Mouse (Mus musculus): ENCODE data around the gene 1810046K07Rik. TPM values are rescaled to one million over a fixed set of nuclear protein-coding genes. Genes with fewer than 3 reads are reported as not detected.

The 1810046K07Rik gene
- total RNA-seq (2022), result not detected

DNA sequence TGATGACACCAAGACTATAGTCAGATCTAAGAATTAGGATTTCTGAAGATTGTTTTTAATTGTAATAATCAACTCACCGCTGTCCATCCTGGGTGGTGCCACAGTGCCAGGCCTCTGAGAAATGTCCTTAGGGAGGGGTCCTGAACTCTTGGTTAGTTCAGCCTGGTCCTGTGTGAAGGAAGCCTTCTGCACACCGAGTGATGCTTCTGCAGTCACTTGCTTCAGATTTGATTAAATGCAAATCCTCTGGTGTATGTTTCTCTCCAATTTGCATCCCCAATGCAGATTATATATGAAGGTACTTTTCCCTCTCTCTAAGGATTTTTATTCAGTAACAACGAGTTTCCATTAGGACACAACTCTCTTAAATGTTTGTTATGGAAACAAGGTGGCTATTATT lies at the start of gene 1810046K07Rik:
Gene 1810046K07Rik, minus strand, starts transcription at position 187 of the 400 bp plus-strand sequence.
- DNase-seq (ENCODE audit: low spot score in 2 of 2), result no peak

DNA sequence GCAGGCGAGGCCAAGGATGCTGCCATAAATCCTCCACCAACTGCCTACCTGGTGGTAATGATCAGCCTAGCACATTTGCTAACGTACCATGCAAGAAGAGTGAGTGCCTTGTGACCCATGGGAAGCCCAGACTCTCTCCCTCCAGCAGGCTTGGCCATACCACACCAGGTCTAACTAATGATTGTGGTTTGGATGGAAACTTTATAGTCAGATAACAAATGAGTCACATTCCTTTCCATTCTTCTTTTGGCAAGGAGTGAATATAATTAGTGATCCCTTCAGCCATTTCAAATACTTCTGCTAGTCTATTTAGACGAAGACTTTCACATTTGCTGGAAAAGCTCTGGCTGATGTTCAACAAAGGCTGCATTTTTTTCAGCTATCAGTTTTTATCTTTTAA lies 40.8 kb upstream of the 1810046K07Rik start:
- no peak for DNase-seq (ENCODE audit: low spot score in 2 of 2)

DNA sequence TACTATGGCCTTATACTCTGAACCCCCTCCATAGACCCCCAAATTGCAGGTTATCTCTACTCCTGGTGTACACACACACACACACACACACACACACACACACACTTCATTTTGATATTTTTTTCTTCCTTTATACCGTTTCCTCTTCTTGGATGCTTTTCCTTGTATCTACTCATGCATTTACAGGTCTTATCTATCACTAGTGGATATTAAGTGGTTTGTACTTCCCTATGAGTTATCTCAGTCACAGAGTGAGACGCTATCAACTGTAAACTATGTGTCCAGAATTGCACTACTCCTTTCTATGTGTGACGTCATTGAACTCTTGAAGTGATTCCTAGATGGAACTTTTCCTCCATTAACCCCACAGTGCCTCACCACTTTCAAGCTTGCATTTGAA lies 38.4 kb upstream of the 1810046K07Rik start:
- DNase-seq (ENCODE audit: low spot score in 2 of 2), result no peak

DNA sequence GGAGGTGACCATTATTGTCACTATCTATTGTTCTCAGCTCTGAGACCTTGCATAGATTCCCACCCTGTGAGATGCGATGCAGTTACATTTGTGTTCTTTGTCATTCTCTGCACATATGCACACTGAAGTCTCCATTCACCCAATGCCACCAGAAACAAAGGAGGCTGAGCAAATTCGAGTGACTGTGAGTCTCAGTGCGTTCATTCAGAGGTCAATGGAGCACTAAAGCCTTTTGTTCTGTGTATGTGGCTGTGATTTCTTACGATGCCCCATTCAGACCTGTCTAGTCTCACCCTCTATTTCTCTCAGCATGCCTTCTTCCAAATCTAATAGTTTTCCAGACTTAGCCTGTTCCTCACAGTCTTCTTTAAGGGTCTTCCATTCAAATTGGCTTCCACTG lies 35.3 kb upstream of the 1810046K07Rik start:
- no peak for DNase-seq (ENCODE audit: low spot score in 2 of 2)

DNA sequence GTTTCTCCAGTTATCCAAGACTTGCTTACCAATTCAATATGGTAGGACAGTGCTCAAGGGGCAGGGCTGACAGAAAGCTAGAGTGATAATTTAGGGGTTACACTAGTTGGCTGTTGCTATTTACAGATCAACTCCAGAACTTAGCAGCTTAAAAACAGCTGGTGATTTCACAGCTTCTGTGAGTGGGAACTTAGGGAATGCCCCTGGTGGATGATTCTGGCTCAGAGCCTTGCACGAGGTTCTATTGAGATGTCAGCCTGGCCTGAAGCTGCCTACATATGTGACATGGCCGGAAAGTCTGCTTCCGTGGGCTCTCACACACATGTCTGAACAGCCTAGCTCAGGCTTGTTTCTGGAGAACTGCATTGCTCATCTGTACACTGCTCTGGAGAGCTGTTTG lies 24.8 kb upstream of the 1810046K07Rik start:
- no peak for DNase-seq (ENCODE audit: low spot score in 2 of 2)

DNA sequence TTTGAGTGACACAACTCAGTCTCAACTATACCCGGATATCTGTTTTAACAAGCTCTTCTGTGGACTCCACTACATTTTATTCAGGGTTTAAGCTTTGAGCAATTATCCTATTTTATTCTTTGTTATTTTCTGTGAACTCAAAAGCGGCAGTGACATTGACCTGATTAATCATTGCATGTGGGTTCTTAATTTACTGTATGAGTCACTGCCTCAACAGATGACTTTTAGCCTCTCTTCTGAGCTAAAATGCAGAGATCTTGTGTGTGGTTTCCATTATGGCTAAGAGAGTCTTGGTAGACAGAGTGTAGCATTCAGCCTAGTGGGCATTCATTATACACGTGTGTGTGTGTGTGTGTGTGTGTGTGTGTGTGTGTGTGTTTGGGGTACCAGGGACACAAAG lies 24.2 kb upstream of the 1810046K07Rik start:
- no peak for DNase-seq (ENCODE audit: low spot score in 2 of 2)

DNA sequence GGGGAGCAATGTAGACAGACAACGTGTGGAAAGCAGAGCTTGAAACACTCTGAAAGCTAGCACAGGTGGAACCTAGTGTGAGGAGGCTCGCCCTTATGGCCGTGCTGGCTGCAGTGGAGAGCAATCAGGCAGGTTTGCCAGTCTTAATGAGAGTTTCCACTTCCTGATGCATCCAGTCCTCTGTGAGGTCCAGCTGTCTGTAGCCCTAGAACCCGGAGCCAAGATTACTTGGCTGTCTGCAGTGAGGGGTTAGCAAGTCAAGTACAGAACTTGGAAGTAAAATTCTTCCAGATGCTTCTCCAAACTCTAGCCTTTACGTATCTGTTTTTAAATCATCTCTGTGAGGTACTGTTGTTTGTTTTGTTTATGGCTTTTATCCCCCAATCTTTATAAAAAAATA lies 20.7 kb upstream of the 1810046K07Rik start:
- no peak for DNase-seq (ENCODE audit: low spot score in 2 of 2)

DNA sequence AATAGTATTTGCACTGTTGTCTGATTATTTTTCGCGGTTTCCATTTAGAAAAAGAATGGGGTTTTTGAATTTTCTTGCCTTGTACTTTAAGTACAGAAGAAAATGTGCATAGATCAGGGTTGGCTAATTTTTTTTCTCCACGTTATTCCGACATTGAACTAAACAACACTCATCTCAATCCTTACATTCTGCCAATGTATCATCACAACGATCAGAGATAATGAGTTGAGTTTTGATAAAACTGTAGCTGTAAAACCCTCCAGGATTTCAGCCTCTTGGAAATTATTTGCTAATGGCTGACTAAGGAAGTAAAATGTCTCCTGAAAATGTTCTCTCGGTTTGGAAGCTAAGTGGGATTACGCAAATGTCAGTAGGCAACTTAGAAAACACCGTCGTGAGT lies 17.1 kb upstream of the 1810046K07Rik start:
- no peak for DNase-seq (ENCODE audit: low spot score in 2 of 2)

DNA sequence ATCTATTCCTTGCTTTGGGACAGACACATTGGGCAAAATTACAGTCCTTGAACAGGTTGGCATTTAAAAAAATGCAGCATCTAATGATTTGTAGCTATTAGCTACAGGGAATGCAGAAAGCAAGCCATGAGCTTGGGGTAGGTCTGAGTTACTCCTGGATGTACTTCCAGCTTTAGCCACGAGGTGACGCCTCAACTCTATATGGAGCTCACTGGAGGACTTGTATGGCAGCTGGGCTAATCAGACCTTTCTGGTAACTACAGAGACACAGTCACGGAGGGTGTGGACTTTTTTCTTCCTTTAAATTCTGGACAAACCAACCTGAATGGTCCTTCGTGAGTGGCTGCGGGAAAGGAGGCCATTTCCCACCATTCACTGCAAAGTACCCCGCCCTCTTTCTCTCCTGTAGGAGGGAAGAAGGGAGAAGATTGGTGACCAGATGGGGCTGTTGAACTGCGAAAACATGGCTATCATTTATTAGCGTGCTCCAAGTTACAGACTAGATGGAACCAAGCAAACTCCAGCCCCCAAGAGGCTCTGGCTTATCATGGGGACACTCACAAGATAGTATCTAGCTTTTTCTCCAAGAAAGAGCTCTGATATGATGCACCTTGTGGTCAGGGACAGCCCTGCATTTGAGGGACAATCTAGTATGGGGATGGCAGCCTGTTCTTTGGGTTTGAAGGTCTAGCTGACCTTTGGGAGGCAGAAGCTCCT lies 6.7 kb upstream of the 1810046K07Rik start:
- peak; percentile 80 to 92 for DNase-seq (ENCODE audit: low spot score in 2 of 2)

DNA sequence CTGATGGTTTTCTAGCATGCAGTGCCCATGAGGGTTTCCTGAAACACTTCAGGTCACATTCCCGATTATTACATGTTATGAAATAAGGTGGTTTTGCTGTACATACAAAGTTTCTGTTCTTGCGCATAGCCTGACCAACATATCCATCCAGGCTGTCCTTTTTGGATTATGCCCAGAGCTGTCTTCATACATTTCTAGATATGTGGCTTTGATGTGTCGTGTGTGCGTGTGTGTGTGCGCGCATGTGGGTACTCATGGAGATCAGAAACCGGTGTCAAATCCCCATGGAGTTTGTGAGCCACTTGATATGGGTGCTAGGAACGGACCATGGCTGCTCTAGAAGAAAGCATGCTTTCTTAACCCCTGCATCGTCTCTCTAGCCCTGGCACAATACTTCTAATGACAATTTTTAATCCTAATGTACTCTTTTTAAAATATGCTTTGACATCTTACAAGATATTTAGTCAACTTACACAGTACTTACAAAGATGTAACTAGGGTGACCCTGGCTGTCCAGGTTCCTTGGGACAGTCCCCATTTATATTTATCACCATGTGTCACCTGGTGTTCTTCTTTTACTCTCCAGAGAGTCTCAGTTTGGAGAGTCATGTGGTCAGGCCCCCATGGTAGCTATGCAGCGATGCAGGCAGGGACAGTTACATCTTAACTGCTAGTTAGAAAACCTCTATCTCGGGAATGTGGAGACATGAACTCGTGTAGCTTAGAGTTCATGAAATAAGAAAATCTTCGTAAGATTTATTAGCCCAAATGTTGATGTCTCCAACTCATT lies 2.9 kb upstream of the 1810046K07Rik start:
- no peak for DNase-seq (ENCODE audit: low spot score in 2 of 2)

DNA sequence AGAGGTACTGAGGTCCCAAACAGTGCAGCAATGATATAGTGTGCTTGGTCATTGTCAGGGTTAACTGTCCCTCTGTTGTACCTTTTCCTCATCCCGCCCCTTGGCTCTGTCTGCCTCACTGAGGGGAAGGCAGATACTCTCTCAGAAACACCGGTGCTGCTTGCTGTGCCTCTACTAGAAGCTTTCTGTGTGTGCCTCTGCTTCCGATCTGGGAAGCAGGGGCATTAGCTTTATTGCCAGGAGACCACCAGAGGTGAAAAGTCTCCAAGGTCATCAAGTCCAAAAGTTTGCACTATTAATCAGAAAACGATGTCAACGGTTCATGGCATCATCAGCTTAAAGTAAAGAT lies 1.2 kb downstream of the 1810046K07Rik start:
- no peak for DNase-seq (ENCODE audit: low spot score in 2 of 2)

DNA sequence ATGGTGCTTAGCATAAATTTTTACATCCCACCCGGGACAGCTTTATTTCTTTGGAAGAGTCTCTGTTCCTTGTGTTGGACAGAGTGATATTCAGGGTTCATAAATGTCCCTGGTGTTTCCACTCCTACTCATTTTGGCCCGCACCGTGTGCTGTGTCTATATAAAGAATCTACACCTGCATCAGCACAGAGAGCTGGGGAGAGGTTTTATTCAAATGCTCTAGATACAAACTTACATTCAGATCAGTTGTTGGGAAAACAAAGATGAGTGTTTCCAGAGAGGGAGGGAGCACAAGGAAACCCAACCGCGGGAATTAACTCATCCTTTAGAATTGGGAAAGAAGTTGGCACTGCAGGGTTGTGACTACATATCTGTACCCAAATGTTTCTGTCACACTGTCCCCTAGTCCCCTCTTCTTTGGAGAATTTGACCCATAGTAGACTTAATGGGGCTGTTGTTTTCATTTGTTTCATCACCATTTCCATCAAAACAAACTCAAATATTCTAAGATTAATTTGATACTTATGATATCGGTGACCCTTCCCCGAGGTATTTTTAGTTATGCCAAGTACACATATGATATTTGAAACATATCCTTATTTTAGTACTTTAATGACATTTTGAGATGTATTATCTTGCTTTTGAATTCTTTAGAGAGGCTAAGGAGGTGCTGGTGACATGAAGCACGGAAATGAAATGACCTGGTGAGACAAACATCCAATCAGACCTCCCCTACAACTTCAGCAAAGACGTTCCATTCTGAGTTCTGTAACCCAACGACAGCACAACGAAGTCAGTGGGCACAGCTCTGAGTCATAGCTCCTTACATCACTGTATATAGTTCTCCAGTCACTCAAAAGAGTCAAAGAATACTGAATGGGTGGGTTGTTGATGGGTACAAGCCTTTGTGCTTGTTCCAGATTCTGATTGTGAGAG lies 1.8 kb downstream of the 1810046K07Rik start:
- DNase-seq (ENCODE audit: low spot score in 2 of 2), result no peak

DNA sequence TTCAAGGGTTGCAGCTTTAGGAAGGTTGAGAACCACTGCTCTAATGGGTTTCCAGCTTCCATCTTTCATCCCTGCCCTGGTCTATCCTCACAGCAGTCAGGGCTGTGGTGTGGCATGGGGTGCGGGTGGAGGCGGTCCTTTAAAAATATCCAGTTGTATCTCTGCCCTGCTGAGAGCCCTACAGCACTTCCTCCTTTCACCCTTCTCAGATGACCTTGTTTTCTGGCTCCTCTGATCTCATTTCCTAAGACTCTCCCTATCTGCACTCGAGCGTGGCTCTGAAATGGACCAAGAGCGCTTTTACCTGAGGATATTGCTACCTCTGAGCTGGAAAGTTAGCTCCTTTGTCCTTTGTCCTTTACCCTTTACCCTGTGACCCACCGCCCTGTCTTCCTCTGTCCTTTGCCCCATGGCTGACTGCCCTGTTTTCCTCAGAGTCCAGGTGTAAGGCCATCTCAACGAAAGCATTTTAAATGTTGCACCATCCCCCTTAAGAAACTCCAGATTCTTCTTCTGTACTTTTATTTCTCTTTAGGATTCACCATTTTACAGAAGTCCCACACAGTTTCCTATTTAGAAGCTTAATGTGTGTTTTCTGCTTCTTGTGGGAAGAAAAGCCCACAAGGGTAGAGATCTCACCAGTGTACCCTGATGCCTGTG lies 4.2 kb downstream of the 1810046K07Rik start:
- DNase-seq (ENCODE audit: low spot score in 2 of 2), result no peak

DNA sequence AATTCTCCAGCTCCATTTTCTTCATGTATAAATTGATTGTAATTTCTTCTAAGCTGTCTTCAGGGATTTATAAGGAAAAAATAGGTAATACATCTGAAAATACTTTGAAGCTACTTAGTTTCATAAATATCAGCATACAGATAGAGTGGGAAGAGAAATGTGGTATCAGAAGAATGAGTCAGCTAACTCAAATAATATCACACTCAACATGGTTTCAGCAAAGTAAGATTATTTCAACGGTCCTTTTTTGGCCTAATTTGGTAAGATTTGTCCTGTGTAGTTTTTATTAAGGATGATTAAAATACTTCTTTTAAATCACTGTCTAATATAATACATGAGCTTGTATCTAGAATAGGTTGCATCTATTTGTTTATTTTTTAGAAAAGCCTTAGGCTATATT lies 8.6 kb downstream of the 1810046K07Rik start:
- no peak for DNase-seq (ENCODE audit: low spot score in 2 of 2)

DNA sequence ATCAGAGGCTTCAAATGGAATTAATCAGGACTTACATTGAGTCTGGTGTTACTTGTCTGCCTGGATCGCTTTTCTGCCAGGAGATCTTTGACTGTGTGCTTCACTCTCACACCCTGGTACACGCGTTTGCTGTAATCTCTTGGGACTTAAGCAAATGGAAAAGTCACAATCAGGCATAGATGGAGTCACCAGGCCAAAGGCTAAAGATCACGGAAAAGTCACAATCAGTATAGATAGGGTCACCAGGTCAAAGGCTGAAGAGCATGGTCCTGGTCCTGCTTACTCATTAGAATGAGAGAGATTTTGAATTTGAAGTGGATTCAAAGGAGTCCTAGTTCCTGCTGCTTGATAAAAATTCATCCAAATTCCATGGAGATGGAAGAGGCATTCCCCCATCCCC lies 10.5 kb downstream of the 1810046K07Rik start:
- DNase-seq (ENCODE audit: low spot score in 2 of 2), result no peak

DNA sequence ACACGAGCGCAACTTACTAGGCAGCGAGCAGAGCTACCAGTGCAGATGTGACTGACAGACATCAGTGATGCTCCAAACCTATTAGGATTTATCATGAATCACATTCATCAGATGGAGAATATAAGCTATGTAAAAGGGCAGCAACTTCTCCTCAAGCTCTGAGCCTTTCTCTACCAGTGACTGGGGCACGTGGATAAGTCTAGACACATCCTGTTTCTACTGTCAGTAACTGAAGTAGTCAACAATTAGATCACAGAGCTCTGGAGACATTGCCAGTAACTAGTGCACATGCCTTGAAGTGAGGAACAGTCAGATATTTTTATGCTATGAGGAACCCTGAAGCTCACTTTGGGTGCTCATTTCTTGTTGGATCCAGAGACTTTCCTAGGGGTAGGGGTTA lies 11.4 kb downstream of the 1810046K07Rik start:
- no peak for DNase-seq (ENCODE audit: low spot score in 2 of 2)

DNA sequence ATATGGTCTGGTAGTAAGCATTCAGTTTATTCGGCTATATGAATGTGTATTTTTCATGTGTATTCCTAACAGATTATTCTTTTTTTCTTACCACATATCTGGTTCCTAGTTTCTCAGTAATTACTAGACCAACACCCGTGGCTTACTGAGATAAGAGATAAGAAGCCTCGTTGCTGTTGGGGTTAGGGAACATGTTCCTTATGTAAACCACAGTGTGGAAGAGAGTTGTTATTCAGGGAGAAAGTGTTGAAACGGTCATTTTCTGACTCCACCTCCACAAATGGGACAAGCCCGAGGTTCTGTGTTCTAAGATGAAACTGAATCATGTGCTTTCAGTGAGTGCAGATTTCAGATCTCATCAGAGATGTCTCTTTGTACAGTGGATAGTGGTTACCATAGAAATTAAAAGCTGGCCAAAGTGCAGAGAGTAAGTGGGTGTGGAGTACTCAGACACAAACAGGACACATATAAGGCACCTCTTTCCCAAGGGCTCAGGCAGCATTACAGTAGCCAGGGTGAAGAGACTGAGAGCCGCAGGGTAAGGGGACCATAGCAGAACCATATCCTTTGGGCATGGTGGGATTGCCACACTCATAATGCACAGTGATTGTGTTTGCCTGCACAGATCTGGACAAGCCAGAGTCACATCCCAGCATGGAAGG lies 13.2 kb downstream of the 1810046K07Rik start:
- no peak for DNase-seq (ENCODE audit: low spot score in 2 of 2)

DNA sequence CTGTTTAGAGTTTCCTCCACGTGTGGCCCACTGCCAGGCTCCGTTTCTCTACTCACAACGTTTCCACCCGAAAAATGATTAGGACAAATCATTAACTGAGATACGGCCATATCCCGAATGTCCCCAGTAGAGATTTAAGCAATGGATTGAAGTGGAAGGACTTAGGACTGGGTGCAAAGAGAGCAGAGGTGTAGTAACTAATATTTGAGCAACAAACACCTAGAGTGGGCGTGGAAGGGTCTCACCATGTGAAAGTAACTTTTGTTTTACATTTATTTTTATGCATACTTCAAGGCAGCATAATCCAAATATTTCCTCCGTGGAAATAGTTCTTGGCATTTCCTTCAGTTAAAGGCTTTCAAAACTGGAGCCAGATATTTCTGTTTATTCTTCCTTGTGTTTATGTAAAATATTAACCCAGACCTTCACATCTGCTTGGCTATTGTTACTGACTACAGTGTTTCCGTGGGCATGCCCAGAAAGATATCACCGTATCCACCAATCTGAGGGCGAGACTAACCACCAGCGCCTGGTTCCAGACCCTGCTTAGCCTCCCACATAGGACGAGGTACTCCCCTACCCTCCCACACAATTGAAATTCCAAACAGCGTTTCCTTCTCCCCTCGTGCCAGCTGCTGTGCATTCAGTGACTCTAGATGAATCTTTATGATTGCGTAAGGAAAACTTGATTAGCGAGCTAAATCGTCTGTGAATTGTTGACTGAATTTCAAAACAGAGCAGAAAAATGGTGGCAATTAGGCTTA lies 16.0 kb downstream of the 1810046K07Rik start:
- no peak for DNase-seq (ENCODE audit: low spot score in 2 of 2)

DNA sequence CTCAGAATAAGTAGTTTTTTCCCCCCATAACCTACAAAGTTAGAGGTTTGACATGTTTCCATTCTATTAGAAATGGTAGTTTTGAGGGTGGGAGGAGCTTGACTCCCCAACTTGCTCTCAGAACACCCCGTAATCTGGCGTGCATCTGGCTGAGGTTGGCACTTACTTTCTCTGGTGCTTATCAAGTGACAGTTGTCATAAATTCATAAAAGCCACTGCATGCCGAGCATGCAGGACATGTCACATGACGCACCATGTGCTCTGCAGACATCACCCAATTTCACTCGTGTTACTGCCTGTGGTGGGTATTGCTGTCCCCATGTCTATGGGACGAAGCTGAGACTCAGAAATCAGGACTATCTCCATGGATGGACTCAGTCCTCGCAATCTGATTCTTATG lies 18.2 kb downstream of the 1810046K07Rik start:
- no peak for DNase-seq (ENCODE audit: low spot score in 2 of 2)

DNA sequence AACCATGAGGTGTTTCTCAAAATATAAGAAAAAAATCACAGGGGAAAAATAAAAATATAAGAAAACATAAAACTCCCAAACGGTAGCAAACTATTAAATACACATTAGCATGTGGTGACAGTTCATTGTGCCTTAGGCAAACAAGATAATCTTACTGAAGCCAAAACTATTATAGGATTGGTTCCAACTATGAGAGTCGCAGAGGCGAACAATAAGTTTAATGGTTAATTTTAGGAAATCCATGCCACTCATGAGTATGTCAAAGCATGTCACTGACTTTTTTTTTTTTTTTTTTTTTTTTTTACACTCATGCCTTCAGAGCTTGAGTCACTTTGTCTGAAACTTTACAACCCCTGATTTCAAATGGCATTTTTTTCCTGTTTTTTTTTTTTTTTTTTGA lies 22.4 kb downstream of the 1810046K07Rik start:
- DNase-seq (ENCODE audit: low spot score in 2 of 2), result no peak

Measured in layer of hippocampus, adult 8-10 months (tissue).